Mouse (Mus musculus) C2C12 (cell line): ENCODE measurements at regions not wholly inside any gene's neighbourhood (a gene's known extent, or its start where the extent isn't known, plus 50 kb on each side); places are given as distances from the start of the nearest gene placed in this dataset.

Experiments
- CEBPB ChIP-seq: IDR thresholded peaks from one replicate; pipeline ENCODE4 v1.6.1; 2011; ENCODE audit warnings: low read depth, mild to moderate bottlenecking, control low read depth, moderate library complexity
- CTCF ChIP-seq: IDR thresholded peaks from one replicate; pipeline ENCODE4 v1.5.1; 2011; ENCODE audit not compliant: control insufficient read depth, insufficient read depth, insufficient read length
- FOSL1 ChIP-seq: IDR thresholded peaks from one replicate; pipeline ENCODE4 v1.8.0; 2011; ENCODE audit warnings: mild to moderate bottlenecking, low read length; ENCODE audit not compliant: poor library complexity, insufficient read depth, severe bottlenecking
- MAX ChIP-seq: IDR thresholded peaks from one replicate; pipeline ENCODE4 v1.6.1; 2011; ENCODE audit warnings: mild to moderate bottlenecking, control low read depth
- MYOD1 ChIP-seq: IDR thresholded peaks from one replicate; pipeline ENCODE4 v1.6.1; 2011; ENCODE audit warnings: low read depth; ENCODE audit not compliant: control insufficient read depth, insufficient read length
- MYOG ChIP-seq: IDR thresholded peaks from one replicate; pipeline ENCODE4 v1.6.1; 2011; ENCODE audit not compliant: control insufficient read depth, insufficient read length; ENCODE audit errors: extremely low read depth
- USF1 ChIP-seq: IDR thresholded peaks from one replicate; pipeline ENCODE4 v1.6.1; 2011; ENCODE audit warnings: low read depth, mild to moderate bottlenecking, control low read depth, moderate library complexity

DNA sequence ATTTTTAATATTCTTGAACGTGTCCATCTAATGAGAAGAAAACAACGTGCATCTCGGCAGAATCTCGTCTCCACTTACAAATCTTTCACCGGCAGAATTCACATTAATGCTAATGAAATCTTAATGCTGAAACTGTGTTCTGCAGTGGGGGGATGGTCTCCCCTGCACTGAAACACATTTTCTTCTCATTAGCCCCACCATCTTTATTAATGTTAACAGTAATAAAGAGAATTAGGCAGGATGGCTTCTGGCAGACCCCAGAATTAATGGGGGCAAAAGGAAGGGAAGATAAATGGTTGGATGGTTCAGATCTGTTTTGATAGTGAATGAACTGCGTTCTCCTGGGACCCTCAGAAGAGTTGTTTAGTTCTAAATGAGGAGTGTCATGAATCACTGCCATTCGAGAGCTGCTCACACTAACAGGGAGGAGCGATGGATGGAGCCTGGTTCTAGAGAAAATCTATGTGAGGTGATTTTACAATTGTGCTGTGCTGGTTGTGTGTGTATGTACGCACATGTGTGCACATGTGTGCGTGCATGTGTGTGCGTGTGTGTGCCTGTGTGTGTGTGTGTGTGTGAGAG is 198.9 kb downstream of the Foxo1 start:
- TF ChIP-seq USF1 (no peak), CTCF (no peak), MYOD1 (no peak), MAX (no peak), MYOG (no peak), CEBPB (no peak), FOSL1 (no peak)
